Mouse (Mus musculus): ENCODE measurements at regions not wholly inside any gene's neighbourhood (a gene's known extent, or its start where the extent isn't known, plus 50 kb on each side); places are given as distances from the start of the nearest gene placed in this dataset.
A peak's percentile ranks its signal among the peaks of the same experiment; 100 is the strongest.

- no peak for DNase-seq
Measured at GRCm38 (mm10) chr10:74722971-74723370, 244.0 kb upstream of the Gnaz start.

GRCm38 (mm10) chr10:74749446-74749845 is 217.5 kb upstream of the Gnaz start:
- no peak for DNase-seq

- DNase-seq, result no peak
Measured at GRCm38 (mm10) chr10:74750879-74751278, 216.1 kb upstream of the Gnaz start.

GRCm38 (mm10) chr10:74760734-74761133 is 206.2 kb upstream of the Gnaz start:
- DNase-seq, result no peak

- no peak for DNase-seq
Measured at GRCm38 (mm10) chr10:74789245-74789644, 177.7 kb upstream of the Gnaz start.

- DNase-seq, result no peak
Measured at GRCm38 (mm10) chr10:74789987-74790386, 177.0 kb upstream of the Gnaz start.

GRCm38 (mm10) chr10:74823395-74823794 is 143.6 kb upstream of the Gnaz start:
- no peak for DNase-seq

- no peak for DNase-seq
Measured at GRCm38 (mm10) chr10:74834359-74834758, 132.6 kb upstream of the Gnaz start.

GRCm38 (mm10) chr10:74848372-74848771 is 118.6 kb upstream of the Gnaz start:
- peak; percentile 18 for DNase-seq

GRCm38 (mm10) chr10:74854991-74855664 is 111.8 kb upstream of the Gnaz start:
- peak; percentile 9 for DNase-seq
